Mouse (Mus musculus): Measurements from ENCODE around the gene Tmem132c. TPM values are rescaled to one million over a fixed set of nuclear protein-coding genes. Genes with fewer than 3 reads are reported as not detected.

Gene Tmem132c
- polyA plus RNA-seq, 1 experiment from 2014 or later = 11.9 TPM

DNA sequence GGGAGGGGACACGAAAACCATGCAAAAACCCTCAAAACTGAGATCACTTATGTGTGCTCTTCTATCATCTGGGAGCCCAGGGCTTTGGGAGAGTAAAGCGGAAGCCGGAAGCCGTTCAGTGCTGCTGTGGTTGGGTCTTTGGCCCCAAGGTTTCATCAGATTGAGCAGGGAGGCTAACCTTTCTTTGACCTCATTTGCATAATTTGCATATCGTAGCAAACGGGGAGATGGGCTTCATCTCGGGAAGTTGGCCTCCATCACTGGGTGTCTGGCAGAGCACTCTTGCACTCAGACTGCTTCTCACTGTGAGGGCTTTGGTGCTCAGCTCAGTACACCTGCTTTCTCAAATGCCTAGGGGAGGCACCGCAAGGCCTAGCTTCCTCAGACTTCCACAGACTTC is 119.5 kb downstream of the Tmem132c start:
- Histone ChIP-seq H3K4me3 (no peak overlapping the region), H3K27ac (no peak overlapping the region), H3K4me1 (no peaks in the 10 kb centered on the region), H3K27me3 (ENCODE audit: insufficient read depth, poor library complexity, severe bottlenecking) (no peaks in the 10 kb centered on the region), H3K36me3 (peaks cover 10% of the 10 kb centered on the region; the same call in 1 of the 2 replicates), H3K9me3 (no peaks in the 10 kb centered on the region)
- no peak for DNase-seq (ENCODE audit: low spot score)
- WGBS = 66% methylated on average over 8 of the region's 8 CpGs

DNA sequence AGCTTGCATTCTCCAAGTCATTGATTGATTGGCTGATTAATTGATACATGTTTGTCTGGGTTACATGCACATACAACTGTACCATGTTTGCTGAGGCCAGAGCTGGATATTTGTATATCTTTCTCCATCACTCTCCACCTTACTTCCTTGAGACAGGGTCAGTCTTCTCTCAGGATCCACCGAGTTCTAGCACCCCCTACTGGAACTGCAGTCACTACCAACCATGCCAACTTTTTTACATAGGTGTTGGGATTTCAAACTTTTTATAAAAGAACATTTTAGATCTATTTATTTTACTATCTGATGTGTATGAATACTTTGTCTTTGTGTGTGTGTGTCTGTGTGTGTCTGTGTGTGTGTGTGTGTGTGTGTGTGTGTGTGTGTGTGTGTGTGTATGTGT is 123.5 kb downstream of the Tmem132c start:
- no peak overlapping the region for H3K27ac ChIP-seq
- WGBS = 25% methylated on average over 1 of the region's 1 CpGs
- no peaks in the 10 kb centered on the region for H3K27me3 ChIP-seq (ENCODE audit: insufficient read depth, poor library complexity, severe bottlenecking)
- DNase-seq (ENCODE audit: low spot score) = no peak
- no peaks in the 10 kb centered on the region for H3K9me3 ChIP-seq
- peaks cover 3% of the 10 kb centered on the region; the same call in 1 of the 2 replicates for H3K36me3 ChIP-seq
- H3K4me1 ChIP-seq = no peaks in the 10 kb centered on the region
- no peak overlapping the region for H3K4me3 ChIP-seq

DNA sequence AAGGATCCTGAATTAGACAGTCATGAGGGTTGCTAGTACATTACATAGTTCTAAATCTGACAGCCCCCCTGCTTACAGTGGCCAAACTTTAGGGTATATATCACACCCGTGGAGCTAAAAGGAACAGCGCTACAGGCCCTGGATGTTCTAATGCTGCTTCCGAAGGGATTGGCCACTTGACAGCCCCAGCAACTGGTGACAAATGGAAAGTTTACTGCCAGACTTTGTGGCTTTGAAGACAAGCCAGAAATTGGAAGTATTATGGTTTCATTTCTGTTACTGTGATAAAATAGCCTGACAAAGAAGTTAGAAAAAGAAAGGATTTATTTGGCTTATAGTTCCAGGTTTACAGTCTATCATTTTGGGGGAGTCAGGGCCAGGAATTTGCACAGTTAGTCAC is 126.6 kb downstream of the Tmem132c start:
- Histone ChIP-seq H3K9me3 (no peaks in the 10 kb centered on the region), H3K4me1 (no peaks in the 10 kb centered on the region), H3K36me3 (no peaks in the 10 kb centered on the region), H3K27me3 (ENCODE audit: insufficient read depth, poor library complexity, severe bottlenecking) (no peaks in the 10 kb centered on the region), H3K27ac (no peak overlapping the region), H3K4me3 (no peak overlapping the region)
- DNase-seq (ENCODE audit: low spot score) = no peak
- WGBS = 95% methylated on average over 3 of the region's 3 CpGs

DNA sequence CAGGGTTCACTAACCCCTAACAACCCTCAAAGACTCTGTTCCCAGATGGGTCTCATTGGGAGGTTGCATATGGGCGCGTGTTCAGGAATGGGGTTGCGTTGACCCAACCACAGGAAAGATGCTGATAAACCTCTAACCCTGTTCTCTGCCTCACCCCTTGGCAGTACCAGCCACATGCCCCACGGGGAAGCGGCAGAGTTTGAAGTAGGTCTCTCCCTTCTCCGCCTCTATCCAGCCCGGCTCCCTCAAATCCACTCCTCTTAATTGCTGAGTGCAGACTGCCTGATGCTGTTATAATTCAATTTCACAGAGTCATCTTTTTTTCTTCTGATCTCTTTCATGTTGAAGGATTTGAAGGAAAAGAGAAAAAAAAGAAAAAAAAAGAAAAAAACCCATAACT is 128.2 kb downstream of the Tmem132c start:
- DNase-seq (ENCODE audit: low spot score) = no peak

DNA sequence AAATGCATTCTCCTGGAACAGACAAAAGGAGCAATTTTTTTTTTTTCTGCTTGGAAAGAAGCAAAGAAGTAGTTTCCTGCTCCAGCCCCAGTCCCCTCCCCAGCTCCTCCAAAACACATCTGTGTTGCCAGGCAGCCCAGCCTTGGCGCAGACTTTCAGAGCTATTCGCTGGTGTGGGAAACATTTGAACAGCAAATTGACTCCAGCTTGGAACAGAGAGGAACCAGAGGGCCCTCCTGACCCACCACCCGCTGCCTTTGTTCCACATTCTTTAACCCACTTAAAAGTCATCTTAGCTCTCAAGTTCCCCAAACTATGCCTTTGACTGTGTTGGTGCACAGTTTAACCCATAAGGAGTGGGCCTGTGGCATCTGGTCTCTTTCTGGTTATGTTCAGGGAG is 128.9 kb downstream of the Tmem132c start:
- H3K9me3 ChIP-seq = no peaks in the 10 kb centered on the region
- no peak overlapping the region for H3K27ac ChIP-seq
- 53% methylated on average over 3 of the region's 3 CpGs for WGBS
- H3K36me3 ChIP-seq = no peaks in the 10 kb centered on the region
- H3K4me1 ChIP-seq = no peaks in the 10 kb centered on the region
- DNase-seq (ENCODE audit: low spot score) = no peak
- no peak overlapping the region for H3K4me3 ChIP-seq
- H3K27me3 ChIP-seq (ENCODE audit: insufficient read depth, poor library complexity, severe bottlenecking) = no peaks in the 10 kb centered on the region

More for the DNA sequence above, 128.2 kb downstream of the Tmem132c start:
- no peaks in the 10 kb centered on the region for H3K9me3 ChIP-seq
- H3K4me1 ChIP-seq = no peaks in the 10 kb centered on the region
- H3K27me3 ChIP-seq (ENCODE audit: insufficient read depth, poor library complexity, severe bottlenecking) = no peaks in the 10 kb centered on the region
- no peak overlapping the region for H3K4me3 ChIP-seq
- H3K27ac ChIP-seq = no peak overlapping the region
- no peaks in the 10 kb centered on the region for H3K36me3 ChIP-seq
- 81% methylated on average over 7 of the region's 7 CpGs for WGBS

DNA sequence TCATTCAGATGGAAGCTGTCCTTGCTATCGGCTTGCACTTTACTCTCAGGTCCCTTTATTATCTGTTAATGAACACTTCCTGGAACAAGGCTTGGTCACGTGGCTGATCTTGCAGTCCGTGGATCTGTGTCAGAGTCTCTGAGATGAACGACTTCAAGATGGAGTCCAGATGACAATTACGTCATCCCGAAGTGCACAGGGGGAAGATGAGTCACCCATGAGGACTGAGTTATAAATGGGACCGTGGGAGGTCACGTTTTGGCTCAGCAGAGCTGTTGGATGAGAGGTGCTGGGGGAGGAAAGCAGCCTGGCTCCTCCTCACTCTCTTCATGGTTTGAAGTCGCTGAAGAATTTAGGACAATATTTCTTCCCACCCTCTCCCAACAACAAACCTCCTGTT is 132.6 kb downstream of the Tmem132c start:
- no peaks in the 10 kb centered on the region for H3K4me1 ChIP-seq
- H3K9me3 ChIP-seq = no peaks in the 10 kb centered on the region
- no peak for DNase-seq (ENCODE audit: low spot score)
- H3K4me3 ChIP-seq = no peak overlapping the region
- H3K27ac ChIP-seq = no peak overlapping the region
- no peaks in the 10 kb centered on the region for H3K27me3 ChIP-seq (ENCODE audit: insufficient read depth, poor library complexity, severe bottlenecking)
- 79% methylated on average over 9 of the region's 9 CpGs for WGBS
- no peaks in the 10 kb centered on the region for H3K36me3 ChIP-seq

DNA sequence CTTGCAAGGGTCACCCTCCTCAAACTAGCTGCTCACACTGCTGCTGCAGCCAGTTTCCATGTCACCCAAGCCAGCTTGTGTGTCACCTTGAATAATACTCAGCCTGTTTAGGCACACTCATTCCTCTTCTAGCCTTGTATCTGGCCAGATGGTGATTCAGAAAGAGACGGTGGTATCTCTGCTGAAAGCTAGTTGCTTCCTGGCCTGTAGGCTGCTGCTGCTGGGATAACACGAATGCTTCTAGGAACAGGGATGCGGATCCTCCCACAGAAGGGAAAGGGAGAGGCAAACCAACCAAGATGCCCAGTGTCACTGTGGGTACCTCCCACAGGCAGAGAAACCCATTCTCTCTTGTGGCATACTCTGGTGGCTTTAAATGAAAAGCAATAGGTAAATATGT is 134.0 kb downstream of the Tmem132c start:
- Histone ChIP-seq H3K4me3 (no peak overlapping the region), H3K27me3 (ENCODE audit: insufficient read depth, poor library complexity, severe bottlenecking) (no peaks in the 10 kb centered on the region), H3K4me1 (no peaks in the 10 kb centered on the region), H3K9me3 (no peaks in the 10 kb centered on the region), H3K36me3 (no peaks in the 10 kb centered on the region), H3K27ac (no peak overlapping the region)
- DNase-seq (ENCODE audit: low spot score) = no peak
- WGBS = 86% methylated on average over 3 of the region's 3 CpGs

DNA sequence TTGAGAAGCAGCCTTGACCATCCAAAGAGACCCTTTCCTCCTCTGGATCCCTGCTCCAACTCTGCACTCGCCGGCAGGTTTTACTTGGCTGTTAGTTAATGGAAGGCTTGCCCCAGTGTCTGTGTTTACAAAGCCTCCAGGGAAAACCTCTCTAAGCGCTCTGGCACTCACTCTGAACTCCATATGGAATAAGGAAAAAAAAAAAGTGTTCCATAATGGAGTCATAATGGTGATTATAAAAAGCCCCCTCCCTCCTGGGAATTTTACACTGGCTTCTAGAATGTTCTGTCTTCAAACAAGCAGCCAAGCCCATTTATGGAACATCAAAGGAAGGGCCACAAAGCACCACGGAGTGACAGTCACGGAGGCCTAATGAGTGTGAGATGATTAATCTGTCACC is 136.9 kb downstream of the Tmem132c start:
- no peak for DNase-seq (ENCODE audit: low spot score)
- no peaks in the 10 kb centered on the region for H3K27me3 ChIP-seq (ENCODE audit: insufficient read depth, poor library complexity, severe bottlenecking)
- 61% methylated on average over 5 of the region's 5 CpGs for WGBS
- H3K36me3 ChIP-seq = no peaks in the 10 kb centered on the region
- no peaks in the 10 kb centered on the region for H3K4me1 ChIP-seq
- no peaks in the 10 kb centered on the region for H3K9me3 ChIP-seq
- no peak overlapping the region for H3K4me3 ChIP-seq
- no peak overlapping the region for H3K27ac ChIP-seq

DNA sequence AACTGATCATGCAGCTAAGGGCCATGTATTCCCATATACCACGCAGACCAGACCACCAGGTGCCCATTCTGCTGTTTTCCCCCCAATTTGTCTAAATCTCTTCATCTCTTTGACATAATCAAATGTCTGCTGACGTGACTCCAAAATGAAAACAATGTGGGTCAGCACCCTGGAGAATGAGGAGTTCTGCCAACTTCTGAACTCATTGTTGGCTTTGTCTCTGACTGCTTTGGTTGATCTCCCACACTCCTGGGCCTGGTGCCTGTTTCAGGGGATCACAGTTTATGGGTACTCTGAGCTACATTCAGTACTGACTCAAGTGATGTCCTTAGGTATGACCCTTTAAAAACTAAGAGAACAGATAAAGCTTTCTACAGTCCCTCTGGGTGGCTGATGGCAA is 137.7 kb downstream of the Tmem132c start:
- no peak overlapping the region for H3K4me3 ChIP-seq
- H3K4me1 ChIP-seq = no peaks in the 10 kb centered on the region
- 91% methylated on average over 2 of the region's 2 CpGs for WGBS
- no peak for DNase-seq (ENCODE audit: low spot score)
- no peak overlapping the region for H3K27ac ChIP-seq
- H3K36me3 ChIP-seq = no peaks in the 10 kb centered on the region
- H3K27me3 ChIP-seq (ENCODE audit: insufficient read depth, poor library complexity, severe bottlenecking) = no peaks in the 10 kb centered on the region
- no peaks in the 10 kb centered on the region for H3K9me3 ChIP-seq

DNA sequence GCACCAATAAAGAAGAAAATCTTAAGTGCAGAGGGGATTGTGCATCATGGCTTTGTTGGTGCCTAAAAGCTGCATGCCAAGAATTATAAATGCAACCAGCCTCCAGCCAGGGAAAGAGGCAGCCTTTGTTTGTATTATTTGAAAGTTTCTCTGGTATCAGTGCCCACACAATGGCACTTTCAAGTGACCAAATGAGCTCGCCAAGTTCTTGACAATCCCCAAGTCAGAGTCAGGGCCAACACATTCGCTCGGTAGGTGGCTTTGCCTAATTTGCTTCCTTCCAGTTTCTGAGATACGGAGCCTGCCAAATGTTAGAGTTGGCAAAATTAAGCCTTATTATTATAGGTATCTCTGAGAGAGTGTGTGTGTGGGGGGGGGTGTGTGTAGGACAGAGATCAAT is 139.6 kb downstream of the Tmem132c start:
- no peak overlapping the region for H3K4me3 ChIP-seq
- H3K27ac ChIP-seq = no peak overlapping the region
- DNase-seq (ENCODE audit: low spot score) = no peak
- no peaks in the 10 kb centered on the region for H3K4me1 ChIP-seq
- no peaks in the 10 kb centered on the region for H3K27me3 ChIP-seq (ENCODE audit: insufficient read depth, poor library complexity, severe bottlenecking)
- no peaks in the 10 kb centered on the region for H3K36me3 ChIP-seq
- WGBS = 84% methylated on average over 4 of the region's 4 CpGs
- H3K9me3 ChIP-seq = no peaks in the 10 kb centered on the region

DNA sequence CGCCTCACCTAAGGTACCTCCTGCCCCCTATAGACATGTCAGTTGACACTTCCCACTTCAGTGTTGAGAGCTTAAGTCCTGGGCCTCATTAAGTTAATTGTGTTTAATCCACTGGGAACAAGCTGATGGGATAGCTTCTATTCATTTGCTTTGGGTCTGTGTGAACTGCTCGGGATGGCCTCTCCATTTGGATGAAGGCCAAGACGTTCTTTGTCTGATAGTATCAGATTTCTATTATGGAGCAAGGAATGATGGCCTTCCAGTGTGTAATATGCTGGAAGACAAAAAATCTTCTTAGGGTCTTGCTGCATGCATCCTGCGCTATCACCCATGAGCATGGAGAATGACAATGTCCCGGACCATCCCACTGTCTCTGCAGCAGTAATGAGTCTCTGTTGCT is 141.0 kb downstream of the Tmem132c start:
- no peak overlapping the region for H3K4me3 ChIP-seq
- H3K36me3 ChIP-seq = no peaks in the 10 kb centered on the region
- H3K4me1 ChIP-seq = no peaks in the 10 kb centered on the region
- H3K27ac ChIP-seq = no peak overlapping the region
- DNase-seq (ENCODE audit: low spot score) = no peak
- WGBS = 76% methylated on average over 5 of the region's 5 CpGs
- H3K27me3 ChIP-seq (ENCODE audit: insufficient read depth, poor library complexity, severe bottlenecking) = no peaks in the 10 kb centered on the region
- no peaks in the 10 kb centered on the region for H3K9me3 ChIP-seq

DNA sequence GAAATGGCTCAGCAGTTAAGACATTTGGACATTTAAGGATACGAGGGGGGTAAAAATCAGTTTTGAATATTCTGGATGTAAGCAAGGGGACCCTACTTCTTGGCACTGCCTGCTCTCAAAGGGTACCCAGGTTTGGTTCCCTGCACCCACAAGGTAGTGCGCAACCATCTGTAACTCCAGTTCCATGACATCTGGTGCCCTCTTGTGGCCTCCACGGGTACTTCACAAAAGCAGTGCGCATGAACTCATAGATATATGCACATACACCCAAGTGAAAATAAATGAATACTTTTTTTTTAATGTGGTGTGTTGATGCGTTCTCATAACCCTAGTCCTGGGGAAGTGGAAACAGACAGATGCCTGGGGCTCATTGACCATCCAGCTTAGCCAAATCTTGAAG is 149.6 kb downstream of the Tmem132c start:
- no peak overlapping the region for H3K27ac ChIP-seq
- peaks cover 6% of the 10 kb centered on the region; the same call in 1 of the 2 replicates for H3K9me3 ChIP-seq
- H3K4me1 ChIP-seq = no peaks in the 10 kb centered on the region
- no peaks in the 10 kb centered on the region for H3K36me3 ChIP-seq
- no peaks in the 10 kb centered on the region for H3K27me3 ChIP-seq (ENCODE audit: insufficient read depth, poor library complexity, severe bottlenecking)
- no peak overlapping the region for H3K4me3 ChIP-seq
- WGBS = 86% methylated on average over 5 of the region's 5 CpGs
- DNase-seq (ENCODE audit: low spot score) = no peak

DNA sequence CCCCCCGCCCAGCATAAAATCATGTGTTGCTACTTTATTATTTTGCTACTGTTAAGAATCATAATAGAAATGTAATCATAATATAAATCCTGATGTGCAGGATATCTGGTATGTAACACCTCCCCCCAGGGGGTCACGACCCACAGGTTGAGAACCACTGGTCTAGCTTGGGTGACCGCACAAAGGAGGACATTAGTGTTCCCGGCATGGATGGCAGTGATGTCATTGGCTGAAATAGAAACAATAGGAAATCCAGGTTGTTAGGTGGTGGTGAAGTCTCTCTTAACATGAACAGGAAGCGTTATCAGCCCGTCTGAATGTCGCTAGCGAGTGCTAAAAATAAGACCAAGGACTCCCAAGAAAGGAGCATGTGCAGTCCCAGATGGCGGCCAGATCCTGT is 155.3 kb downstream of the Tmem132c start:
- no peak for DNase-seq (ENCODE audit: low spot score)
- Histone ChIP-seq H3K27me3 (ENCODE audit: insufficient read depth, poor library complexity, severe bottlenecking) (no peaks in the 10 kb centered on the region), H3K27ac (no peak overlapping the region), H3K9me3 (no peaks in the 10 kb centered on the region), H3K4me3 (no peak overlapping the region), H3K36me3 (no peaks in the 10 kb centered on the region), H3K4me1 (peaks cover 12% of the 10 kb centered on the region)
- WGBS = 54% methylated on average over 9 of the region's 9 CpGs

DNA sequence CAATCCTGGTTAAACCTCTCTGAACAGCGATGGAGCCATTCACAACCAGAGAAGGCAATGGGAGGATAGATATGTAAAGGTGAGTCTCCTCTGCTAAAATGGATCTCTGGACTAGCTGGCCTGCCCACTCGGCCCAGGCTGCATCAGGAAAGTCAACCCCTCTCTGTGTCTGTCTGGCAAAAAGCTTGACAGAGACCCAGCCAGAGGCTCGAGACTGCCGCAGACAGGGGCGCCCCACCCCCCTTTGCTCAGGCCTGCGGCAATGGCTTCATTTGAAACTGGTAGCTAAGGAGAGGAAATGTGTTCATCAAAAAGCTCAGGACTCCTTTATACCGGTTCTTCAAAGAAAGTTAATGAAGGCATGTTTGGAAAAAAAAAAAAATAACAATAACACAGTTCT is 156.4 kb downstream of the Tmem132c start:
- Histone ChIP-seq H3K4me3 (no peak overlapping the region), H3K27ac (no peak overlapping the region; the same call in 1 of the 2 replicates), H3K4me1 (peaks cover 12% of the 10 kb centered on the region), H3K9me3 (no peaks in the 10 kb centered on the region; the same call in 1 of the 2 replicates), H3K36me3 (no peaks in the 10 kb centered on the region), H3K27me3 (ENCODE audit: insufficient read depth, poor library complexity, severe bottlenecking) (no peaks in the 10 kb centered on the region)
- 25% methylated on average over 7 of the region's 7 CpGs for WGBS
- no peak for DNase-seq (ENCODE audit: low spot score)

Data from heart, embryonic 10.5 days (tissue).